Mouse (Mus musculus): Measurements from ENCODE around the gene Gga1. TPM values are rescaled to one million over a fixed set of nuclear protein-coding genes. Genes with fewer than 3 reads are reported as not detected.

The Gga1 gene
- polyA plus RNA-seq, 1 experiment from 2014 or later, result 49.2 TPM

DNA sequence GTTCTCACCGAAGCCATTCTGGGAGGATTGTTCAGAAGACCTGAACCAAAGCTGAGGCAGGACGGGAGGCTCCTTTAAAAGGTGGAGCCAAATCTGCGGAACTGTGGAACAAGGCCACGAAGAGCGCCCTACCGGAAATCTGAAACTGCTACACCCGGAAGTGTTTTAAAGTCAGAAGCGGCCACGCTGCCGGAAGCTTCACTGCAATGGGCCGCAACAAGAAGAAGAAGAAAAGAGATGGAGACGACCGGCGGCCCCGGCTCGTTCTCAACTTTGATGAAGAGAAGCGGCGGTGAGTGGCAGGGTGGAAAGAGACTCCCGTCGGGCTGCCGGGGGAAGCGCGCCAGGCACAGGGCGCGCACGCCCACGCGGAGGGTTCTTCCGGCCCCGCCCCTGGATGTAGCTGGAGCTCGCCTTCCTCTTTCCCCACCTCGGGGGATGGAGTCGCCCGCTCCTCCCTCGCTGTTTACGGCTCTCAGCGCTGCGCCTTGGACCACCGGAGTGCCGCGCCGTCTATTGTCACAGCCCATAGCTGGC lies 57.9 kb downstream of the Gga1 start, which contains the start of gene Nol12:
Nol12 (plus strand) TSS at position 150 of the 537 bp plus-strand sequence.
- under 1% methylated on average over 42 of the region's 42 CpGs for WGBS
- Histone ChIP-seq H3K27me3 (no peaks in the 10 kb centered on the region), H3K9me3 (no peaks in the 10 kb centered on the region), H3K36me3 (peaks cover 30% of the 10 kb centered on the region), H3K4me2 (replicated peaks) (peak within 1 kb of the TSS; percentile 75), H3K4me3 (replicated peaks) (peak within 1 kb of the TSS; percentile 75), H3K4me1 (replicated peaks) (peaks cover 17% of the 10 kb centered on the region), H3K27ac (peak within 1 kb of the TSS; percentile 87), H3K9ac (replicated peaks) (peak within 1 kb of the TSS; percentile 75)
- ATAC-seq, result peak; percentile 92

DNA sequence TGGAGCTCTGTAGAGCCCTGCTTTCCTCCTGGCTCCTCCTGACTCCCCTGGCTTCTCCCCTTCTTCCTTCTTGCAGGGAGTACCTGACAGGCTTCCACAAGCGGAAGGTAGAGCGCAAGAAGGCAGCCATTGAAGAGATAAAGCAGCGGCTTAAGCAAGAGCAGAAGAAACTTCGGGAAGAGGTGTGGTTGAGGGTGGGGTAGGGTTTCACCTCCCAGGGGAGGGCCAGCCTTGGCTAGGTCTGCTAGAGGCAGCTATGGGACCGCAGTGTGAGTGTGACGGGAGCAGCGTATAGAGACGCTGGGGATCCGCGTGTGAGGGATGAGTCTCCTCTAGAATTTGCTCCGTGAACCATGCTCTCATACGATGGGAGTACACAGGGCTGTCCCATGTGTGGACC lies 59.4 kb downstream of the Gga1 start:
- Histone ChIP-seq H3K27me3 (no peaks in the 10 kb centered on the region), H3K9ac (replicated peaks) (no peak overlapping the region; the same call in 1 of the 2 replicates), H3K4me3 (replicated peaks) (no peak overlapping the region), H3K36me3 (peaks cover 46% of the 10 kb centered on the region), H3K9me3 (no peaks in the 10 kb centered on the region), H3K27ac (no peak overlapping the region), H3K4me2 (replicated peaks) (peak overlapping the region; percentile 75), H3K4me1 (replicated peaks) (peaks cover 17% of the 10 kb centered on the region)
- 93% methylated on average over 12 of the region's 12 CpGs for WGBS
- ATAC-seq, result no peak

DNA sequence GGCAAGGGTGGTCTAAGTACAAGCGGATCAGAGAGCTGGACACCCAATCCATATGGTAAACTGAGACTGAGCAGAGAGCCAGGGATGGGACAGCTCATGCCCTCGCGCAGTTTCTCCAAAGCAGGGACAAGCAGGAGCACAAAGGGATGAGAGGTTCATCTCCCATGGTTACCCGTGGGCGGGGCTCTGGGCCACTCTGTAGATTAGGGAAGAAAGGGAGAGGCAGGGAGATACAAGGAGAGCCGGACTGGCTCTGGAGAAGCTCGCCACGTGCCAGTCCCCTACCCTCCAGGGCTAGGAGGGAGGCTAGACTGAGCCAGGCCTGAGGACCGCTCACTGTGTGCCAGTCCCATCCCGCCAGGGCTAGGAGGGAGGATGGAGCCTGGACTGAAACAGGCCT lies 60.3 kb downstream of the Gga1 start:
- H3K27ac ChIP-seq, result no peak overlapping the region
- no peaks in the 10 kb centered on the region for H3K27me3 ChIP-seq
- ATAC-seq, result no peak
- no peak overlapping the region for H3K9ac ChIP-seq (replicated peaks)
- peaks cover 18% of the 10 kb centered on the region for H3K4me1 ChIP-seq (replicated peaks)
- H3K4me3 ChIP-seq (replicated peaks), result no peak overlapping the region
- no peaks in the 10 kb centered on the region for H3K9me3 ChIP-seq
- H3K4me2 ChIP-seq (replicated peaks), result no peak overlapping the region
- H3K36me3 ChIP-seq, result peaks cover 52% of the 10 kb centered on the region
- 81% methylated on average over 10 of the region's 10 CpGs for WGBS

DNA sequence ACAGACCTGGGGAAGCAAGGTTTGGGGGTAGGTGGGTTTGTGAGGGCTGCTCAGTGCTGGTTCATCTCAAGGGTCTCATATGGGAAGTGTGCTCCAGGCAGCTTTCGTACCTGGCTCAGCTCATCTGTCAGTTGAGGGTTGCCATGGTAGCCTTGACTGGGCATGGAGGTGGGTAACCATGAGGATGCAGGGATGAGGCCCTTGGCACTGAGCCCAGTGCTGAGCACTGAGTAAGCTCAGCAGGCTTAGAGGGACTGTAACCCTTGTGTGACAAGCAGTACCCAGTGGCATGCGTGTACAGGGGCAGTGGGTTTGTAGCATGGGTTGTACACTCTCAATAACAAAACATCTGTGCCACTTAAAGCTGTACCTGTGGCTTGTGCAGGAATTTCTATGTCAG lies 61.0 kb downstream of the Gga1 start:
- H3K9ac ChIP-seq (replicated peaks), result no peak overlapping the region
- peaks cover 24% of the 10 kb centered on the region for H3K4me1 ChIP-seq (replicated peaks)
- H3K36me3 ChIP-seq, result peaks cover 52% of the 10 kb centered on the region
- no peak overlapping the region for H3K4me3 ChIP-seq (replicated peaks)
- H3K9me3 ChIP-seq, result no peaks in the 10 kb centered on the region
- H3K27ac ChIP-seq, result no peak overlapping the region
- ATAC-seq, result no peak
- 94% methylated on average over 2 of the region's 2 CpGs for WGBS
- no peak overlapping the region for H3K4me2 ChIP-seq (replicated peaks)
- H3K27me3 ChIP-seq, result no peaks in the 10 kb centered on the region

DNA sequence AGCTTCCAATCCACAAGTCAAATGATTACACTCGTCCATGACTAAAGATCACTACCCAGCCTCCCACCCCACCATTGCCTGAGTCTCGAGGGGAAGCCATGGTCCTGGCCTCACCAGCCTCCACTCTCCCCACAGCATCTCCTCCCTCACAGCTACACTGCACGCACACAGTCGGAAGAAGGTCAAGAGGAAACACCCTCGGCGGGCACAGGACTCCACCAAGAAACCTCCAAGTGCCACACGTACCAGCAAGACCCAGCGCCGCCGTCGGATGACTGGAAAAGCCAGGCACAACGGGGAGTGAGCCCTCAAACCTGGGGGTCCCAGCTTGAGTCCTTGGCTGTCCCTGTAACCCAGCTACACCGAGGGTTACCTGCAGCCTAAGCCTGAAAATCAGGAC lies 63.3 kb downstream of the Gga1 start:
- Histone ChIP-seq H3K4me3 (replicated peaks) (no peak overlapping the region), H3K9me3 (no peaks in the 10 kb centered on the region), H3K4me2 (replicated peaks) (no peak overlapping the region), H3K27me3 (no peaks in the 10 kb centered on the region), H3K36me3 (peaks cover 52% of the 10 kb centered on the region), H3K4me1 (replicated peaks) (peaks cover 26% of the 10 kb centered on the region), H3K9ac (replicated peaks) (no peak overlapping the region), H3K27ac (no peak overlapping the region)
- WGBS, result 95% methylated on average over 13 of the region's 13 CpGs
- no peak for ATAC-seq

DNA sequence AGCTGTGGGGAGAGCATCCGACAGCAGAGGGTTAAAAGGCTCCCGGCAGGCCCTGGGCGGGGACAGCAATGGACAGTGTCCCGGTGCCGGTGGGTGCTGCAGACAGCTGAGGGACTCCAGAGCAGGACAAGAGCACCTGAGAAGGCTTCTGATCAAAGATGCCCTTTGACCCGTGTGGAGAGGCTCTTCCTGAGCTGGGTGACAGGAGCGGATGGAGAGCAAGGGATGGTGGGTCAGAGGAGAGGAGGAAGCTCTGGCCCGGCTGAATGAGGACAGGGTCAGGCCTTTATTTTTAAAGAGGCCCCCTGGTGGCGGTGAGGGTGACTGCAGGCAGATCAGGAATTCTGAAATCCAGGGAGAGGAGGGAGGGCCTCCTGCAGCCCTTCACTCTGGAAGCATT lies 65.7 kb downstream of the Gga1 start:
- H3K27me3 ChIP-seq, result peaks cover 17% of the 10 kb centered on the region; the same call in 1 of the 2 replicates
- H3K27ac ChIP-seq, result peak overlapping the region; percentile 44; the same call in 1 of the 2 replicates
- H3K9ac ChIP-seq (replicated peaks), result peak overlapping the region; percentile 57
- H3K4me1 ChIP-seq (replicated peaks), result peaks cover 15% of the 10 kb centered on the region
- peak overlapping the region; percentile 50 for H3K4me2 ChIP-seq (replicated peaks)
- peak overlapping the region; percentile 29 for H3K4me3 ChIP-seq (replicated peaks)
- 4% methylated on average over 9 of the region's 9 CpGs for WGBS
- ATAC-seq, result peak; percentile 65
- peaks cover 44% of the 10 kb centered on the region for H3K36me3 ChIP-seq
- H3K9me3 ChIP-seq, result no peaks in the 10 kb centered on the region

Small RNA genes lying within 50 kb of the gene (microRNA-seq; reads per million reads assigned to microRNA genes)
- not detected for gene Mir6955

Other genes with a start within 250 kb of the Gga1 start
- 3.0 and 3.3 TPM in 2 replicates for gene Elfn2, start 158.4 kb upstream of the Gga1 start, polyA plus RNA-seq (2015; fragmentation: Nextera tagmentation; extraction: Ambion mirVana)
- gene Mfng, start 103.7 kb upstream of the Gga1 start, polyA plus RNA-seq (2015; fragmentation: Nextera tagmentation; extraction: Ambion mirVana), result 83.0 and 93.7 TPM in 2 replicates
- gene Card10, start 74.1 kb upstream of the Gga1 start, polyA plus RNA-seq (2015; fragmentation: Nextera tagmentation; extraction: Ambion mirVana), result 1.0 and 1.2 TPM in 2 replicates
- gene Cdc42ep1, start 34.6 kb upstream of the Gga1 start, polyA plus RNA-seq (2015; fragmentation: Nextera tagmentation; extraction: Ambion mirVana), result 7.0 and 8.5 TPM in 2 replicates
- 1.1 TPM in 1 of 2 replicates, not detected in the other for gene Lgals2, start 21.7 kb upstream of the Gga1 start, polyA plus RNA-seq (2015; fragmentation: Nextera tagmentation; extraction: Ambion mirVana)
- gene Gm49510, start 22.5 kb downstream of the Gga1 start, polyA plus RNA-seq (2015; fragmentation: Nextera tagmentation; extraction: Ambion mirVana), result 0.12 TPM in 1 of 2 replicates, not detected in the other
- gene Sh3bp1, start 22.6 kb downstream of the Gga1 start, polyA plus RNA-seq (2015; fragmentation: Nextera tagmentation; extraction: Ambion mirVana), result 2.5 and 4.9 TPM in 2 replicates
- gene Pdxp, start 36.7 kb downstream of the Gga1 start, polyA plus RNA-seq (2015; fragmentation: Nextera tagmentation; extraction: Ambion mirVana), result 55.8 and 63.2 TPM in 2 replicates
- 109 and 125 TPM in 2 replicates for gene Lgals1, start 49.5 kb downstream of the Gga1 start, polyA plus RNA-seq (2015; fragmentation: Nextera tagmentation; extraction: Ambion mirVana)
- 53.1 and 58.0 TPM in 2 replicates for gene Nol12, start 57.7 kb downstream of the Gga1 start, polyA plus RNA-seq (2015; fragmentation: Nextera tagmentation; extraction: Ambion mirVana)
- gene Triobp, start 70.5 kb downstream of the Gga1 start, polyA plus RNA-seq (2015; fragmentation: Nextera tagmentation; extraction: Ambion mirVana), result 38.3 and 42.6 TPM in 2 replicates
- gene H1f0, start 151.3 kb downstream of the Gga1 start, polyA plus RNA-seq (2015; fragmentation: Nextera tagmentation; extraction: Ambion mirVana), result 329 and 351 TPM in 2 replicates
- not detected in 2 replicates for gene Galr3, start 164.7 kb downstream of the Gga1 start, polyA plus RNA-seq (2015; fragmentation: Nextera tagmentation; extraction: Ambion mirVana)
- gene Ankrd54, start 185.7 kb downstream of the Gga1 start, polyA plus RNA-seq (2015; fragmentation: Nextera tagmentation; extraction: Ambion mirVana), result 52.6 and 56.4 TPM in 2 replicates
- 180 and 186 TPM in 2 replicates for gene Eif3l, start 198.0 kb downstream of the Gga1 start, polyA plus RNA-seq (2015; fragmentation: Nextera tagmentation; extraction: Ambion mirVana)
- 8.6 and 9.5 TPM in 2 replicates for gene Micall1, start 231.7 kb downstream of the Gga1 start, polyA plus RNA-seq (2015; fragmentation: Nextera tagmentation; extraction: Ambion mirVana)